Mouse (Mus musculus) bone marrow, adult 2 months (tissue): Measurements from ENCODE around the gene Rpl13.

Experiments used
- CTCF ChIP-seq: fragments of 200-500 bp; IDR thresholded peaks from 2 replicates; pipeline ENCODE4 v1.5.1; 2011; ENCODE audit warnings: low read length, control low read depth; ENCODE audit not compliant: control insufficient read depth, insufficient read depth
- POLR2A ChIP-seq: fragments of 200-500 bp; IDR thresholded peaks from 2 replicates; pipeline ENCODE4 v1.6.1; 2011; ENCODE audit warnings: low read depth, mild to moderate bottlenecking, control low read depth, low read length, borderline replicate concordance; ENCODE audit not compliant: control insufficient read depth

GRCm38 (mm10) chr8:123126193-123126816, 24.2 kb downstream of the Rpl13 start:
- no peak for TF ChIP-seq CTCF
- TF ChIP-seq POLR2A, result no peak
